Mouse (Mus musculus): ENCODE measurements around the gene Gm47791. TPM values are rescaled to one million over a fixed set of nuclear protein-coding genes. Genes with fewer than 3 reads are reported as not detected.

Gm47791 gene
- polyA plus RNA-seq, 1 experiment: not detected

GRCm38 (mm10) chr1:82766641-82767040, 4.4 kb downstream of the Gm47791 start:
- no peaks in the 10 kb centered on the region for H3K4me1 ChIP-seq (ENCODE audit: control insufficient read depth, insufficient read depth, low read length)
- H3K27ac ChIP-seq (ENCODE audit: insufficient read depth, low read length): no peak overlapping the region
- no peak overlapping the region for H3K4me3 ChIP-seq (ENCODE audit: insufficient read depth, low read length)
- TF ChIP-seq CTCF (IDR thresholded peaks at IDR 0.05; ENCODE audit: borderline replicate concordance, insufficient read depth, low read length): no peak
- no peak for TF ChIP-seq POLR2A (IDR thresholded peaks at IDR 0.05; ENCODE audit: low read depth, low read length)

- Histone ChIP-seq H3K27ac (ENCODE audit: insufficient read depth, low read length) (no peak overlapping the region), H3K4me1 (ENCODE audit: control insufficient read depth, insufficient read depth, low read length) (no peaks in the 10 kb centered on the region), H3K4me3 (ENCODE audit: insufficient read depth, low read length) (no peak overlapping the region)
- no peak for TF ChIP-seq POLR2A (IDR thresholded peaks at IDR 0.05; ENCODE audit: low read depth, low read length)
- TF ChIP-seq CTCF (IDR thresholded peaks at IDR 0.05; ENCODE audit: borderline replicate concordance, insufficient read depth, low read length): no peak
Observed at GRCm38 (mm10) chr1:82766227-82766626, 4.8 kb downstream of the Gm47791 start.

GRCm38 (mm10) chr1:82762274-82762673, 8.8 kb downstream of the Gm47791 start:
- H3K4me1 ChIP-seq (ENCODE audit: control insufficient read depth, insufficient read depth, low read length): no peaks in the 10 kb centered on the region
- H3K4me3 ChIP-seq (ENCODE audit: insufficient read depth, low read length): no peak overlapping the region
- no peak for TF ChIP-seq CTCF (IDR thresholded peaks at IDR 0.05; ENCODE audit: borderline replicate concordance, insufficient read depth, low read length)
- TF ChIP-seq POLR2A (IDR thresholded peaks at IDR 0.05; ENCODE audit: low read depth, low read length): no peak
- no peak overlapping the region for H3K27ac ChIP-seq (ENCODE audit: insufficient read depth, low read length)

GRCm38 (mm10) chr1:82761454-82762169, 9.4 kb downstream of the Gm47791 start:
- no peak overlapping the region for H3K27ac ChIP-seq (ENCODE audit: insufficient read depth, low read length)
- no peak overlapping the region for H3K4me3 ChIP-seq (ENCODE audit: insufficient read depth, low read length)
- no peaks in the 10 kb centered on the region for H3K4me1 ChIP-seq (ENCODE audit: control insufficient read depth, insufficient read depth, low read length)
- TF ChIP-seq CTCF (IDR thresholded peaks at IDR 0.05; ENCODE audit: borderline replicate concordance, insufficient read depth, low read length) (no peak), POLR2A (IDR thresholded peaks at IDR 0.05; ENCODE audit: low read depth, low read length) (no peak)

- TF ChIP-seq POLR2A (IDR thresholded peaks at IDR 0.05; ENCODE audit: low read depth, low read length) (no peak), CTCF (IDR thresholded peaks at IDR 0.05; ENCODE audit: borderline replicate concordance, insufficient read depth, low read length) (peak; percentile 14; the same call in 1 of the 2 replicates)
- H3K4me1 ChIP-seq (ENCODE audit: control insufficient read depth, insufficient read depth, low read length): no peaks in the 10 kb centered on the region
- H3K27ac ChIP-seq (ENCODE audit: insufficient read depth, low read length): no peak overlapping the region
- no peak overlapping the region for H3K4me3 ChIP-seq (ENCODE audit: insufficient read depth, low read length)
Observed at GRCm38 (mm10) chr1:82759520-82759919, 11.5 kb downstream of the Gm47791 start.

GRCm38 (mm10) chr1:82747714-82748452, 23.2 kb downstream of the Gm47791 start:
- TF ChIP-seq CTCF (IDR thresholded peaks at IDR 0.05; ENCODE audit: borderline replicate concordance, insufficient read depth, low read length) (no peak), POLR2A (IDR thresholded peaks at IDR 0.05; ENCODE audit: low read depth, low read length) (no peak)
- Histone ChIP-seq H3K4me1 (ENCODE audit: control insufficient read depth, insufficient read depth, low read length) (no peaks in the 10 kb centered on the region), H3K27ac (ENCODE audit: insufficient read depth, low read length) (no peak overlapping the region), H3K4me3 (ENCODE audit: insufficient read depth, low read length) (no peak overlapping the region)

GRCm38 (mm10) chr1:82746408-82746807, 24.6 kb downstream of the Gm47791 start:
- Histone ChIP-seq H3K4me3 (ENCODE audit: insufficient read depth, low read length) (no peak overlapping the region), H3K4me1 (ENCODE audit: control insufficient read depth, insufficient read depth, low read length) (no peaks in the 10 kb centered on the region), H3K27ac (ENCODE audit: insufficient read depth, low read length) (no peak overlapping the region)
- TF ChIP-seq CTCF (IDR thresholded peaks at IDR 0.05; ENCODE audit: borderline replicate concordance, insufficient read depth, low read length) (no peak), POLR2A (IDR thresholded peaks at IDR 0.05; ENCODE audit: low read depth, low read length) (no peak)

GRCm38 (mm10) chr1:82743962-82744361, 27.1 kb downstream of the Gm47791 start:
- Histone ChIP-seq H3K4me1 (ENCODE audit: control insufficient read depth, insufficient read depth, low read length) (no peaks in the 10 kb centered on the region), H3K27ac (ENCODE audit: insufficient read depth, low read length) (no peak overlapping the region), H3K4me3 (ENCODE audit: insufficient read depth, low read length) (no peak overlapping the region)
- TF ChIP-seq POLR2A (IDR thresholded peaks at IDR 0.05; ENCODE audit: low read depth, low read length) (no peak), CTCF (IDR thresholded peaks at IDR 0.05; ENCODE audit: borderline replicate concordance, insufficient read depth, low read length) (no peak)

GRCm38 (mm10) chr1:82741539-82741938, 29.5 kb downstream of the Gm47791 start:
- no peak overlapping the region for H3K4me3 ChIP-seq (ENCODE audit: insufficient read depth, low read length)
- H3K27ac ChIP-seq (ENCODE audit: insufficient read depth, low read length): no peak overlapping the region
- no peaks in the 10 kb centered on the region for H3K4me1 ChIP-seq (ENCODE audit: control insufficient read depth, insufficient read depth, low read length)
- TF ChIP-seq POLR2A (IDR thresholded peaks at IDR 0.05; ENCODE audit: low read depth, low read length) (no peak), CTCF (IDR thresholded peaks at IDR 0.05; ENCODE audit: borderline replicate concordance, insufficient read depth, low read length) (no peak)

- TF ChIP-seq CTCF (IDR thresholded peaks at IDR 0.05; ENCODE audit: borderline replicate concordance, insufficient read depth, low read length): no peak
- TF ChIP-seq POLR2A (IDR thresholded peaks at IDR 0.05; ENCODE audit: low read depth, low read length): no peak
- Histone ChIP-seq H3K27ac (ENCODE audit: insufficient read depth, low read length) (no peak overlapping the region), H3K4me1 (ENCODE audit: control insufficient read depth, insufficient read depth, low read length) (no peaks in the 10 kb centered on the region), H3K4me3 (ENCODE audit: insufficient read depth, low read length) (no peak overlapping the region)
Observed at GRCm38 (mm10) chr1:82738066-82738465, 33.0 kb downstream of the Gm47791 start.
